Mouse (Mus musculus): Measurements from ENCODE around the gene Cfap57.
"Not testable (repeated sequence)": the region's sequence is repeated elsewhere in the genome, so short reads cannot be mapped to it uniquely, and the experiment has no call there.

Cfap57 gene

GRCm38 (mm10) chr4:118564062-118564925 is 56.3 kb downstream of the Cfap57 start:
- no peak for DNase-seq (ENCODE audit: low spot score)

- no peak for DNase-seq (ENCODE audit: low spot score)
Observed at GRCm38 (mm10) chr4:118553039-118553649, 67.4 kb downstream of the Cfap57 start.

- peak; percentile 62 for DNase-seq (ENCODE audit: low spot score)
Observed at GRCm38 (mm10) chr4:118548130-118548480, 72.5 kb downstream of the Cfap57 start.

- DNase-seq (ENCODE audit: low spot score), result not testable (repeated sequence)
Observed at GRCm38 (mm10) chr4:118547424-118548129, 73.0 kb downstream of the Cfap57 start.

GRCm38 (mm10) chr4:118544441-118545127 is 76.0 kb downstream of the Cfap57 start:
- no peak for DNase-seq (ENCODE audit: low spot score)

- DNase-seq (ENCODE audit: low spot score), result peak; percentile 36
Observed at GRCm38 (mm10) chr4:118543592-118544260, 76.9 kb downstream of the Cfap57 start, which contains the start of gene Tmem125. Gene Tmem125 (minus strand): TSS chr4:118544044.

- no peak for DNase-seq (ENCODE audit: low spot score)
Observed at GRCm38 (mm10) chr4:118543158-118543530, 77.4 kb downstream of the Cfap57 start.

GRCm38 (mm10) chr4:118542510-118543157 is 77.9 kb downstream of the Cfap57 start:
- DNase-seq (ENCODE audit: low spot score), result no peak

- no peak for DNase-seq (ENCODE audit: low spot score)
Observed at GRCm38 (mm10) chr4:118539904-118540303, 80.7 kb downstream of the Cfap57 start.

GRCm38 (mm10) chr4:118537801-118538200 is 82.8 kb downstream of the Cfap57 start:
- DNase-seq (ENCODE audit: low spot score), result no peak

GRCm38 (mm10) chr4:118535610-118536009 is 85.0 kb downstream of the Cfap57 start:
- no peak for DNase-seq (ENCODE audit: low spot score)

- no peak for DNase-seq (ENCODE audit: low spot score)
Observed at GRCm38 (mm10) chr4:118533605-118534004, 87.0 kb downstream of the Cfap57 start.

GRCm38 (mm10) chr4:118533156-118533555 is 87.4 kb downstream of the Cfap57 start:
- DNase-seq (ENCODE audit: low spot score), result no peak

- no peak for DNase-seq (ENCODE audit: low spot score)
Observed at GRCm38 (mm10) chr4:118532663-118533062, 87.9 kb downstream of the Cfap57 start.

GRCm38 (mm10) chr4:118527720-118528119 is 92.9 kb downstream of the Cfap57 start:
- no peak for DNase-seq (ENCODE audit: low spot score)

GRCm38 (mm10) chr4:118527335-118527681 is 93.3 kb downstream of the Cfap57 start:
- DNase-seq (ENCODE audit: low spot score), result no peak

GRCm38 (mm10) chr4:118526408-118527334 is 93.9 kb downstream of the Cfap57 start, which contains the start of gene 2610528J11Rik:
Gene 2610528J11Rik (plus strand): TSS chr4:118526999.
- DNase-seq (ENCODE audit: low spot score), result no peak

- no peak for DNase-seq (ENCODE audit: low spot score)
Observed at GRCm38 (mm10) chr4:118525779-118526178, 94.8 kb downstream of the Cfap57 start.

GRCm38 (mm10) chr4:118523976-118524375 is 96.6 kb downstream of the Cfap57 start:
- no peak for DNase-seq (ENCODE audit: low spot score)

GRCm38 (mm10) chr4:118522248-118522647 is 98.3 kb downstream of the Cfap57 start:
- DNase-seq (ENCODE audit: low spot score), result no peak
